Mouse (Mus musculus) hindbrain, embryonic 15.5 days (tissue): ENCODE data around the gene Gm45213. TPM values are rescaled to one million over a fixed set of nuclear protein-coding genes. Genes with fewer than 3 reads are reported as not detected.

Source experiments
- ATAC-seq: fragments of 200-750 bp; cut with Nextera tagmentation; 2 replicates; pipeline ENCODE4 v1.8.0; 2017; ENCODE audit warnings: low read depth, moderate number of reproducible peaks, moderate TSS enrichment; ENCODE audit not compliant: low FRiP score
- H3K27ac ChIP-seq: fragments of 300-500 bp; sonication (generic); replicated peaks from 2 replicates; pipeline ENCODE4 v1.5.1; 2015; ENCODE audit warnings: mild to moderate bottlenecking, inconsistent platforms
- H3K27me3 ChIP-seq: fragments of 300-500 bp; sonication (generic); 2 replicates; pipeline ENCODE4 v1.6.1; 2015; ENCODE audit warnings: control low read depth, inconsistent platforms
- H3K36me3 ChIP-seq: fragments of 300-500 bp; sonication (generic); 2 replicates; pipeline ENCODE4 v1.6.1; 2015; ENCODE audit warnings: control low read depth, inconsistent platforms
- H3K4me1 ChIP-seq: fragments of 300-500 bp; sonication (generic); replicated peaks from 2 replicates; pipeline ENCODE4 v1.6.1; 2015; ENCODE audit warnings: control low read depth, inconsistent platforms
- H3K4me2 ChIP-seq: fragments of 300-500 bp; sonication (generic); 2 replicates; pipeline ENCODE4 v1.6.1; 2015; ENCODE audit warnings: moderate library complexity, mild to moderate bottlenecking, inconsistent platforms
- H3K4me3 ChIP-seq: fragments of 300-500 bp; sonication (generic); 2 replicates; pipeline ENCODE4 v1.5.1; 2015; ENCODE audit warnings: mild to moderate bottlenecking, inconsistent platforms
- H3K9ac ChIP-seq: fragments of 300-500 bp; sonication (generic); 2 replicates; pipeline ENCODE4 v1.6.1; 2015; ENCODE audit warnings: inconsistent platforms
- H3K9me3 ChIP-seq: fragments of 300-500 bp; sonication (generic); 2 replicates; pipeline ENCODE4 v1.6.1; 2016; ENCODE audit warnings: control low read depth, inconsistent platforms
- WGBS: fragments of 180-500 bp; shearing (Covaris S2); methylation state at CpG from one replicate; pipeline ENCODE4 v1.1.7; 2015; 5-methylcytosine and 5-hydroxymethylcytosine counted together
- polyA plus RNA-seq: library from polyadenylated mRNA; unstranded; fragments of >200 nt; fragmentation: Nextera tagmentation; extraction: Ambion mirVana; gene quantifications from 2 replicates; pipeline ENCODE4 v1.2.1, GENCODE M21; 2015

Gene Gm45213
- not detected in 2 replicates for polyA plus RNA-seq

DNA sequence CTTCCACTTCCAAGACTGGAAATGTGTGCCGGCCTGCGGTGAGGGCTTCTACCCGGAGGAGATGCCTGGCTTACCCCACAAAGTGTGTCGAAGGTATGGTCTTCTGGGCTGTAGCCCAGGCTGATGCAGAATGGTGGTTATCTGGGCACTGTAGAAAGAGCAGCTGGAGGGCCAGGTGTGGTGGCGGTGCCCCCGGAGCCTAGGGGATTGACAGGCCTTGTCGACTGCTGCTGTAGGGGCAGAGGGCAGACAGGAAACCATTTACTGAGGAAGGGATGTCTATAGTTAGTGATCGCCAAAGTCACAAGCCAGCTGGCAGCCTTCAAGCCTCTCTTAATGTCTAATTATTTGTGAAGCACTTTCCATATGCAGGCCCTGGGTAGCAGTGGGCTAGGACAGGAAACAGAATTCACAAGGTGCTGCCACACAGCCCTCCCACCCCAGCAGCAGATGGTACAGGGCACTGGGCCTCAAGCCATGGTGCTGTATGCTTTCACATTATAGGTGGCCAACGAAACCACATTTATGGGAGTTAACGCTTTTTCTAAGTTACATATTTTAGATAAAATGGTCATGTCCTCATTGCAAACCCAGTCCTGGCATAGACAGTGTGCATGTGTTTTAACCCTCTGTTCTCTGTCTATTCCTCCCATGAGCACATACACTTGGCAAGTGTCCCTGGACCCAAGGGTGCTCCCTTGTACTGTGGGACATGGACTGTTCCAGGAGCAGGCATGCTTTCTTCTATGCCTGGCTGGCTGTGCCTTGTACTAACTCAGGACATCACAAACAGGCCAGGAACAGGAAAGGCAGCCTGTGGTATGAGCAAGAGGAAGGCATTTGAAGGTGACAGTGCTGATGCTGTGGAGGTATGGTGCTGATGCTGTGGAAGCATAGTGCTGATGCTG, at the start of gene Gm45213:
Gm45213 (plus strand) TSS at position 51 of the 908 bp plus-strand sequence.
- Histone ChIP-seq H3K9me3 (no peaks in the 10 kb centered on the region), H3K27ac (no peak within 1 kb of the TSS), H3K27me3 (no peaks in the 10 kb centered on the region), H3K4me3 (no peak within 1 kb of the TSS), H3K4me2 (no peak within 1 kb of the TSS), H3K36me3 (no peaks in the 10 kb centered on the region), H3K4me1 (peaks cover 39% of the 10 kb centered on the region), H3K9ac (no peak within 1 kb of the TSS)
- WGBS: 59% methylated on average over 10 of the region's 10 CpGs
- peak; percentile 65 for ATAC-seq

GRCm38 (mm10) chr7:66001035-66001754, 42.2 kb upstream of the Gm45213 start:
- ATAC-seq: no peak
- H3K27ac ChIP-seq: no peak overlapping the region
- H3K4me3 ChIP-seq: no peak overlapping the region
- H3K27me3 ChIP-seq: no peaks in the 10 kb centered on the region
- H3K36me3 ChIP-seq: no peaks in the 10 kb centered on the region
- no peaks in the 10 kb centered on the region for H3K4me1 ChIP-seq
- no peak overlapping the region for H3K9ac ChIP-seq
- WGBS: 92% methylated on average over 16 of the region's 16 CpGs
- H3K9me3 ChIP-seq: no peaks in the 10 kb centered on the region
- no peak overlapping the region for H3K4me2 ChIP-seq

GRCm38 (mm10) chr7:66001797-66002196, 41.6 kb upstream of the Gm45213 start:
- no peaks in the 10 kb centered on the region for H3K36me3 ChIP-seq
- H3K27me3 ChIP-seq: no peaks in the 10 kb centered on the region
- no peaks in the 10 kb centered on the region for H3K4me1 ChIP-seq
- H3K4me3 ChIP-seq: no peak overlapping the region
- no peak overlapping the region for H3K27ac ChIP-seq
- 82% methylated on average over 3 of the region's 3 CpGs for WGBS
- H3K9ac ChIP-seq: no peak overlapping the region
- H3K9me3 ChIP-seq: no peaks in the 10 kb centered on the region
- H3K4me2 ChIP-seq: no peak overlapping the region
- ATAC-seq: no peak

- Histone ChIP-seq H3K4me1 (no peaks in the 10 kb centered on the region), H3K4me2 (no peak overlapping the region), H3K36me3 (no peaks in the 10 kb centered on the region), H3K9ac (no peak overlapping the region), H3K27ac (no peak overlapping the region), H3K9me3 (no peaks in the 10 kb centered on the region), H3K4me3 (no peak overlapping the region), H3K27me3 (no peaks in the 10 kb centered on the region)
- ATAC-seq: no peak
- WGBS: 90% methylated on average over 5 of the region's 5 CpGs
Observed at GRCm38 (mm10) chr7:66003447-66003846, 40.0 kb upstream of the Gm45213 start.

GRCm38 (mm10) chr7:66003865-66004638, 39.4 kb upstream of the Gm45213 start:
- H3K4me3 ChIP-seq: no peak overlapping the region
- no peak overlapping the region for H3K4me2 ChIP-seq
- no peaks in the 10 kb centered on the region for H3K36me3 ChIP-seq
- ATAC-seq: no peak
- H3K9me3 ChIP-seq: no peaks in the 10 kb centered on the region
- H3K27me3 ChIP-seq: no peaks in the 10 kb centered on the region
- H3K27ac ChIP-seq: no peak overlapping the region
- H3K4me1 ChIP-seq: no peaks in the 10 kb centered on the region
- no peak overlapping the region for H3K9ac ChIP-seq
- WGBS: 67% methylated on average over 13 of the region's 13 CpGs

- H3K4me3 ChIP-seq: no peak overlapping the region
- H3K4me1 ChIP-seq: no peaks in the 10 kb centered on the region
- 91% methylated on average over 10 of the region's 10 CpGs for WGBS
- H3K4me2 ChIP-seq: no peak overlapping the region
- ATAC-seq: no peak
- no peak overlapping the region for H3K9ac ChIP-seq
- H3K27ac ChIP-seq: no peak overlapping the region
- no peaks in the 10 kb centered on the region for H3K27me3 ChIP-seq
- no peaks in the 10 kb centered on the region for H3K9me3 ChIP-seq
- H3K36me3 ChIP-seq: no peaks in the 10 kb centered on the region
Observed at GRCm38 (mm10) chr7:66005066-66005465, 38.3 kb upstream of the Gm45213 start.

GRCm38 (mm10) chr7:66008161-66008891, 35.1 kb upstream of the Gm45213 start:
- Histone ChIP-seq H3K9me3 (no peaks in the 10 kb centered on the region), H3K4me1 (no peaks in the 10 kb centered on the region), H3K27ac (no peak overlapping the region), H3K36me3 (no peaks in the 10 kb centered on the region), H3K4me3 (no peak overlapping the region), H3K4me2 (no peak overlapping the region), H3K9ac (no peak overlapping the region), H3K27me3 (no peaks in the 10 kb centered on the region)
- no peak for ATAC-seq
- 83% methylated on average over 11 of the region's 11 CpGs for WGBS

GRCm38 (mm10) chr7:66008892-66009273, 34.5 kb upstream of the Gm45213 start:
- no peak overlapping the region for H3K4me3 ChIP-seq
- no peaks in the 10 kb centered on the region for H3K36me3 ChIP-seq
- no peaks in the 10 kb centered on the region for H3K9me3 ChIP-seq
- 70% methylated on average over 16 of the region's 16 CpGs for WGBS
- H3K27me3 ChIP-seq: no peaks in the 10 kb centered on the region
- H3K27ac ChIP-seq: no peak overlapping the region
- no peak overlapping the region for H3K4me2 ChIP-seq
- H3K4me1 ChIP-seq: no peaks in the 10 kb centered on the region
- no peak overlapping the region for H3K9ac ChIP-seq
- ATAC-seq: no peak

GRCm38 (mm10) chr7:66010518-66010917, 32.9 kb upstream of the Gm45213 start:
- Histone ChIP-seq H3K9me3 (no peaks in the 10 kb centered on the region), H3K4me1 (no peaks in the 10 kb centered on the region), H3K27me3 (no peaks in the 10 kb centered on the region), H3K9ac (no peak overlapping the region), H3K4me3 (no peak overlapping the region), H3K36me3 (no peaks in the 10 kb centered on the region), H3K4me2 (no peak overlapping the region), H3K27ac (no peak overlapping the region)
- no peak for ATAC-seq
- WGBS: 80% methylated on average over 6 of the region's 6 CpGs

- ATAC-seq: 0 out of 2 replicates have a peak, but pooled peaks have one; percentile 56
- H3K4me1 ChIP-seq: no peaks in the 10 kb centered on the region
- H3K27ac ChIP-seq: no peak overlapping the region
- no peak overlapping the region for H3K9ac ChIP-seq
- WGBS: 86% methylated on average over 2 of the region's 2 CpGs
- H3K9me3 ChIP-seq: no peaks in the 10 kb centered on the region
- H3K4me2 ChIP-seq: no peak overlapping the region
- no peak overlapping the region for H3K4me3 ChIP-seq
- no peaks in the 10 kb centered on the region for H3K36me3 ChIP-seq
- H3K27me3 ChIP-seq: no peaks in the 10 kb centered on the region
Observed at GRCm38 (mm10) chr7:66027747-66028146, 15.7 kb upstream of the Gm45213 start.

- Histone ChIP-seq H3K27ac (no peak overlapping the region), H3K4me3 (no peak overlapping the region), H3K4me2 (no peak overlapping the region), H3K4me1 (no peaks in the 10 kb centered on the region), H3K9me3 (no peaks in the 10 kb centered on the region), H3K36me3 (no peaks in the 10 kb centered on the region), H3K27me3 (no peaks in the 10 kb centered on the region), H3K9ac (no peak overlapping the region)
- WGBS: 51% methylated on average over 6 of the region's 6 CpGs
- ATAC-seq: 0 out of 2 replicates have a peak, but pooled peaks have one; percentile 38
Observed at GRCm38 (mm10) chr7:66028766-66029512, 14.5 kb upstream of the Gm45213 start.
